In genomic region chr12:55573089-55573488, GRCm38 (mm10) we compare ENCODE assay signal across 30 mouse cellular contexts. TPM values are rescaled to one million over a fixed set of nuclear protein-coding genes. Genes with fewer than 3 reads are reported as not detected.
A peak's percentile ranks its signal among the peaks of the same experiment; 100 is the strongest.
DNase-seq lines count a peak whose midpoint lies in the region; ATAC-seq and TF ChIP-seq lines count a peak whose summit lies in the region.
"Had no signal": no experiment of that assay in that cellular context is flagged by ENCODE, and none has a peak within 500 bp of the region (broad histone marks: within the 10 kb centered on the region; RNA-seq: fewer than 3 reads in every experiment).

No protein-coding gene starts in this region.

- POLR2A ChIA-PET in Patski (lab: Charles Lee), result no interaction called here

- in situ Hi-C loops in Patski (cut with MboI; ENCODE audit: low pct_unique_long_range_greater_than_20kb), result no loop called here

- H3K27ac ChIP-seq in layer of hippocampus, adult 2 months, result no peak overlapping the region
- H3K27ac ChIP-seq: embryonic facial prominence, embryonic 10.5 days; limb, embryonic 10.5 days; macrophage; stomach, embryonic 15.5 days had no signal

- no peak for DNase-seq in layer of hippocampus, adult 2 months (ENCODE audit: low spot score in 2 of 2)
- DNase-seq in layer of hippocampus, adult 11-12 months (ENCODE audit: low spot score), result no peak
- DNase-seq in 416B (ENCODE audit: low read depth) (peak; percentile 19), A20 (ENCODE audit: low read depth, low spot score) (peak; percentile 34), Patski (ENCODE audit: low read depth, low spot score) (no peak)
- DNase-seq in c-Kit-positive CD71-positive TER-119-positive erythroid progenitor cells, embryonic 14.5 days (ENCODE audit: low spot score), result no peak
- DNase-seq in cerebellum, postnatal 4 days (ENCODE audit: low spot score in 2 of 2), result no peak
- DNase-seq: cerebellum, adult 9-10 months; forebrain, postnatal 0 days; gastrocnemius, postnatal 36 days; kidney, adult 11 months; right cerebral cortex, adult 18-20 months; thymus, adult 18-20 months; thymus, postnatal 36 days had no signal

- H3K27me3 ChIP-seq in Patski, result peaks cover 32% of the 10 kb centered on the region
- H3K27me3 ChIP-seq: stomach, embryonic 15.5 days had no signal

- TF ChIP-seq CTCF in layer of hippocampus, adult 2 months (conservative IDR thresholded peaks at IDR 0.05), result peak; percentile 55
- peak; percentile 34 for TF ChIP-seq CTCF in Patski (IDR thresholded peaks at IDR 0.05)

- H3K4me3 ChIP-seq in layer of hippocampus, adult 2 months, result no peak overlapping the region
- H3K4me3 ChIP-seq: embryonic facial prominence, embryonic 10.5 days; limb, embryonic 10.5 days; stomach, embryonic 15.5 days had no signal

- ATAC-seq in Patski, result no peak
- ATAC-seq: hindbrain, embryonic 16.5 days had no signal

- CTCF ChIA-PET in Patski (lab: Charles Lee), result no interaction called here

RNA-seq across cellular contexts. Expression of gene Aldoart2, which starts 8.1 kb away (rescaled TPM):
- not detected for total RNA-seq in layer of hippocampus, adult 2 months (2021)
- polyA plus RNA-seq in Patski (2021), result 12.8 TPM
- total RNA-seq: adrenal gland, postnatal 25 days; common myeloid progenitor, adult 5-6 weeks; forebrain, postnatal 0 days; hematopoietic stem cell, adult 5-6 weeks; layer of hippocampus, postnatal 14 days; left cerebral cortex, adult 8-10 months; liver, adult 2 months had no signal
- polyA plus RNA-seq: embryonic facial prominence, embryonic 10.5 days; heart, postnatal 0 days; hindbrain, embryonic 16.5 days; kidney, embryonic 16.5 days; limb, embryonic 10.5 days; liver, adult 2 months; lung, adult 2 months; macrophage; midbrain, embryonic 16.5 days had no signal

RNA-seq across cellular contexts. Expression of gene Insm2, which starts 26.1 kb away (rescaled TPM):
- total RNA-seq in layer of hippocampus, adult 2 months (2021), result under 1 TPM; 0.12 to 0.13 TPM
- polyA plus RNA-seq in Patski (2021), result 0.03 TPM
- total RNA-seq: gastrocnemius, postnatal 36 days; hematopoietic stem cell, adult 5-6 weeks; liver, adult 2 months had no signal
- polyA plus RNA-seq: heart, postnatal 0 days; large intestine, adult 2 months; liver, adult 2 months; lung, adult 2 months; macrophage had no signal

Comparison
In these comparisons a context has a peak if more than half of its experiments do, and no peak if none do; other contexts are left out.
1. DNase-seq: peak in 416B (single experiment) and A20 (single experiment); none in layer of hippocampus, adult 2 months (0 of 2), layer of hippocampus, adult 11-12 months (single experiment), Patski (single experiment), c-Kit-positive CD71-positive TER-119-positive erythroid progenitor cells, embryonic 14.5 days (single experiment) and cerebellum, postnatal 4 days (0 of 2).